Comparison of ENCODE assay signal across 9 mouse cellular contexts in the genomic region with DNA sequence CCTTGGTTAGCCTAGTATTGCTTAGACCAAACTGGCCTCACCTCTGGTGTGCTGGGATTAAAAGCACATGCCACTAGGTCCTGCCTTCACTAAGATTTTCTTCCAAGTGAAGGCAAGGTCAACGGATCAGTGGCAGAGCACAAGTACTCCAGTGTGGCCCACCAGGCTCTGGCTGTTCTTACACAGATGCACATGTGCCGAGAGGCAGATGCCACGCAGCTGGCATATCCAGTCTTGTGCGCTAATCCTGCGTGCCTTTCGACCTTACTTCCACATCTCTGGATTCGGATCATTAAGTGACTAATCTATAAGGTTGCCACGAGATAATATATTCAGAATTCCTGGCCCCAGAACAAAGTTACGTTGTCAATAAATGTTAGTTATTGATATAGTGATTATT. TPM values are rescaled to one million over a fixed set of nuclear protein-coding genes. Genes with fewer than 3 reads are reported as not detected.
DNase-seq lines count a peak whose midpoint lies in the region; ATAC-seq lines count a peak whose summit lies in the region.
"Had no signal": no experiment of that assay in that cellular context is flagged by ENCODE, and none has a peak within 500 bp of the region (broad histone marks: within the 10 kb centered on the region; RNA-seq: fewer than 3 reads in every experiment).

No protein-coding gene starts in this region.

- WGBS in kidney, embryonic 16.5 days = 18% methylated on average over 9 of the region's 9 CpGs
- WGBS in intestine, embryonic 15.5 days = 31% methylated on average over 9 of the region's 9 CpGs
- WGBS in neural tube, embryonic 13.5 days = 31% methylated on average over 9 of the region's 9 CpGs

- peak; percentile 18; the same call in 1 of the 2 replicates for ATAC-seq in kidney, embryonic 16.5 days (ENCODE audit: low FRiP score, low TSS enrichment)
- no peak for ATAC-seq in intestine, embryonic 15.5 days
- peak; percentile 49 for ATAC-seq in neural tube, embryonic 13.5 days (ENCODE audit: low read depth)
- no peak for ATAC-seq in inflammation-experienced regulatory T-cells, adult 6 months

- H3K9ac ChIP-seq in kidney, embryonic 16.5 days (replicated peaks; ENCODE audit: low read length) = peak overlapping the region; percentile 91; the same call in 1 of the 2 replicates
- peak overlapping the region; percentile 75; the same call in 1 of the 2 replicates for H3K9ac ChIP-seq in intestine, embryonic 15.5 days
- peak overlapping the region; percentile 87 for H3K9ac ChIP-seq in neural tube, embryonic 13.5 days

- DNase-seq in kidney, adult 9 months = no peak
- DNase-seq in embryo, embryonic 10.5 days (ENCODE audit: low spot score) = peak; percentile 30
- DNase-seq in gastrocnemius, postnatal 36 days = no peak
- no peak for DNase-seq in spleen, adult 12 weeks (ENCODE audit: low spot score)

- H3K27ac ChIP-seq in kidney, embryonic 16.5 days (ENCODE audit: low read length) = peak overlapping the region; percentile 97; the same call in 1 of the 2 replicates
- H3K27ac ChIP-seq in intestine, embryonic 15.5 days = no peak overlapping the region; the same call in 1 of the 2 replicates
- peak overlapping the region; percentile 91 for H3K27ac ChIP-seq in neural tube, embryonic 13.5 days (replicated peaks)

- H3K9me3 ChIP-seq in kidney, embryonic 16.5 days (ENCODE audit: low read length) = 0 out of 2 replicates have a peak, but pooled peaks cover 6% of the 10 kb centered on the region
- H3K9me3 ChIP-seq in intestine, embryonic 15.5 days = no peaks in the 10 kb centered on the region
- H3K9me3 ChIP-seq in neural tube, embryonic 13.5 days = no peaks in the 10 kb centered on the region

- H3K4me2 ChIP-seq in kidney, embryonic 16.5 days (replicated peaks; ENCODE audit: low read depth, low read length) = peak overlapping the region; percentile 94
- H3K4me2 ChIP-seq in intestine, embryonic 15.5 days (replicated peaks) = peak overlapping the region; percentile 90
- peak overlapping the region; percentile 73 for H3K4me2 ChIP-seq in neural tube, embryonic 13.5 days

- H3K36me3 ChIP-seq in kidney, embryonic 16.5 days (ENCODE audit: insufficient read depth, low read length) = no peaks in the 10 kb centered on the region
- H3K36me3 ChIP-seq in intestine, embryonic 15.5 days = no peaks in the 10 kb centered on the region
- no peaks in the 10 kb centered on the region for H3K36me3 ChIP-seq in neural tube, embryonic 13.5 days

- no peaks in the 10 kb centered on the region for H3K27me3 ChIP-seq in kidney, embryonic 16.5 days (ENCODE audit: insufficient read depth, low read length)
- no peaks in the 10 kb centered on the region for H3K27me3 ChIP-seq in intestine, embryonic 15.5 days (replicated peaks)
- no peaks in the 10 kb centered on the region for H3K27me3 ChIP-seq in neural tube, embryonic 13.5 days

- H3K4me1 ChIP-seq in kidney, embryonic 16.5 days (ENCODE audit: insufficient read depth, low read length) = peaks cover 11% of the 10 kb centered on the region
- peaks cover 15% of the 10 kb centered on the region for H3K4me1 ChIP-seq in intestine, embryonic 15.5 days (replicated peaks)
- H3K4me1 ChIP-seq in neural tube, embryonic 13.5 days (replicated peaks) = peaks cover 16% of the 10 kb centered on the region

- intact Hi-C loops in gastrocnemius, postnatal 36 days (cut with DNase I) = no loop called here

- peak overlapping the region; percentile 82 for H3K4me3 ChIP-seq in kidney, embryonic 16.5 days (ENCODE audit: low read length)
- peak overlapping the region; percentile 68 for H3K4me3 ChIP-seq in intestine, embryonic 15.5 days (replicated peaks)
- H3K4me3 ChIP-seq in neural tube, embryonic 13.5 days = peak overlapping the region; percentile 66

RNA-seq across cellular contexts. Expression of a gene that starts 0.4 kb away (rescaled TPM):
- 24.7 and 24.9 TPM in 2 replicates for polyA plus RNA-seq in kidney, embryonic 16.5 days (2015; fragmentation: Nextera tagmentation; extraction: Ambion mirVana)
- polyA plus RNA-seq in intestine, embryonic 15.5 days (2015; fragmentation: Nextera tagmentation; extraction: Ambion mirVana) = 12.2 and 13.3 TPM in 2 replicates
- polyA plus RNA-seq in neural tube, embryonic 13.5 days (2015; fragmentation: Nextera tagmentation; extraction: Ambion mirVana) = 16.5 and 16.9 TPM in 2 replicates
- 1 to 10 TPM in 2 of 3 experiments, under 1 TPM in 1; 0.36 to 4.3 (median 3.7) TPM for polyA plus RNA-seq in inflammation-experienced regulatory T-cells, adult 6 months (2017; shearing (Covaris generic))
- 1 to 10 TPM in 1 of 2 experiments, under 1 TPM in 1; 0.67 to 1.2 TPM for total RNA-seq in gastrocnemius, postnatal 36 days (2021)

RNA-seq across cellular contexts. Expression of a gene that starts 32.4 kb away (rescaled TPM):
- polyA plus RNA-seq in kidney, embryonic 16.5 days (2015; fragmentation: Nextera tagmentation; extraction: Ambion mirVana) = 1.2 and 1.8 TPM in 2 replicates
- 2.1 and 2.7 TPM in 2 replicates for polyA plus RNA-seq in intestine, embryonic 15.5 days (2015; fragmentation: Nextera tagmentation; extraction: Ambion mirVana)
- polyA plus RNA-seq in neural tube, embryonic 13.5 days (2015; fragmentation: Nextera tagmentation; extraction: Ambion mirVana) = 41.1 and 43.0 TPM in 2 replicates
- polyA plus RNA-seq in inflammation-experienced regulatory T-cells, adult 6 months (2017; shearing (Covaris generic)) = 1 to 10 TPM in 1 of 3 experiments, under 1 TPM in 2; 0.41 to 2.2 (median 0.97) TPM
- total RNA-seq in gastrocnemius, postnatal 36 days (2021) = 1 to 10 TPM in 1 of 2 experiments, under 1 TPM in 1; 0.69 to 1.1 TPM

RNA-seq across cellular contexts. Expression of a gene that starts 33.8 kb away (rescaled TPM):
- 2.4 and 2.9 TPM in 2 replicates for polyA plus RNA-seq in kidney, embryonic 16.5 days (2015; fragmentation: Nextera tagmentation; extraction: Ambion mirVana)
- polyA plus RNA-seq in intestine, embryonic 15.5 days (2015; fragmentation: Nextera tagmentation; extraction: Ambion mirVana) = 22.4 and 34.2 TPM in 2 replicates
- 181 and 197 TPM in 2 replicates for polyA plus RNA-seq in neural tube, embryonic 13.5 days (2015; fragmentation: Nextera tagmentation; extraction: Ambion mirVana)
- not detected for polyA plus RNA-seq in inflammation-experienced regulatory T-cells, adult 6 months (2017; shearing (Covaris generic))
- total RNA-seq in gastrocnemius, postnatal 36 days (2021) = 10 to 100 TPM; 11.4 to 12.2 TPM
- polyA plus RNA-seq: Patski had no signal

RNA-seq across cellular contexts. Expression of a gene that starts 38.1 kb away (rescaled TPM):
- polyA plus RNA-seq in kidney, embryonic 16.5 days (2015; fragmentation: Nextera tagmentation; extraction: Ambion mirVana) = not detected in 2 replicates
- polyA plus RNA-seq in intestine, embryonic 15.5 days (2015; fragmentation: Nextera tagmentation; extraction: Ambion mirVana) = not detected in 2 replicates
- 0.15 TPM in 1 of 2 replicates, not detected in the other for polyA plus RNA-seq in neural tube, embryonic 13.5 days (2015; fragmentation: Nextera tagmentation; extraction: Ambion mirVana)
- polyA plus RNA-seq in inflammation-experienced regulatory T-cells, adult 6 months (2017; shearing (Covaris generic)) = not detected
- total RNA-seq in gastrocnemius, postnatal 36 days (2021) = not detected
- polyA plus RNA-seq: Patski had no signal

RNA-seq across cellular contexts. Expression of a gene that starts 43.1 kb away (rescaled TPM):
- 2.2 and 2.4 TPM in 2 replicates for polyA plus RNA-seq in kidney, embryonic 16.5 days (2015; fragmentation: Nextera tagmentation; extraction: Ambion mirVana)
- polyA plus RNA-seq in intestine, embryonic 15.5 days (2015; fragmentation: Nextera tagmentation; extraction: Ambion mirVana) = 1.3 and 2.5 TPM in 2 replicates
- polyA plus RNA-seq in neural tube, embryonic 13.5 days (2015; fragmentation: Nextera tagmentation; extraction: Ambion mirVana) = not detected in 2 replicates
- polyA plus RNA-seq in inflammation-experienced regulatory T-cells, adult 6 months (2017; shearing (Covaris generic)) = not detected
- total RNA-seq in gastrocnemius, postnatal 36 days (2021) = not detected

Comparison
In these comparisons a context has a peak if more than half of its experiments do, and no peak if none do; other contexts are left out.
1. ATAC-seq: peak in kidney, embryonic 16.5 days (single experiment) and neural tube, embryonic 13.5 days (single experiment); none in intestine, embryonic 15.5 days (single experiment) and inflammation-experienced regulatory T-cells, adult 6 months (single experiment).
2. RNA of a gene that starts 32.4 kb away (polyA plus RNA-seq): 41.1 to 43.0 TPM in neural tube, embryonic 13.5 days; 2.1 to 2.7 TPM in intestine, embryonic 15.5 days, 1.2 to 1.8 TPM in kidney, embryonic 16.5 days and 0.41 to 2.2 TPM in inflammation-experienced regulatory T-cells, adult 6 months; every median in the first group is over 10 times any median in the second.
3. Peak in every context shown above with its lines, with median percentiles within 50 percentile points of each other: H3K4me2 ChIP-seq, H3K4me3 ChIP-seq and H3K9ac ChIP-seq.